Mouse (Mus musculus) testis, adult 2 months (tissue): ENCODE results near the gene Hpd.

ENCODE experiments used
- CTCF ChIP-seq: fragments of 200-500 bp; IDR thresholded peaks from 2 replicates; pipeline ENCODE4 v1.5.1; 2012; ENCODE audit warnings: low read depth, mild to moderate bottlenecking, inconsistent platforms, low read length, moderate library complexity; ENCODE audit not compliant: control insufficient read depth, insufficient read depth, insufficient replicate concordance
- POLR2A ChIP-seq: fragments of 200-500 bp; IDR thresholded peaks from 2 replicates; pipeline ENCODE4 v1.6.1; 2012; ENCODE audit warnings: low read depth, mild to moderate bottlenecking, inconsistent platforms, low read length, moderate library complexity; ENCODE audit not compliant: control insufficient read depth

DNA sequence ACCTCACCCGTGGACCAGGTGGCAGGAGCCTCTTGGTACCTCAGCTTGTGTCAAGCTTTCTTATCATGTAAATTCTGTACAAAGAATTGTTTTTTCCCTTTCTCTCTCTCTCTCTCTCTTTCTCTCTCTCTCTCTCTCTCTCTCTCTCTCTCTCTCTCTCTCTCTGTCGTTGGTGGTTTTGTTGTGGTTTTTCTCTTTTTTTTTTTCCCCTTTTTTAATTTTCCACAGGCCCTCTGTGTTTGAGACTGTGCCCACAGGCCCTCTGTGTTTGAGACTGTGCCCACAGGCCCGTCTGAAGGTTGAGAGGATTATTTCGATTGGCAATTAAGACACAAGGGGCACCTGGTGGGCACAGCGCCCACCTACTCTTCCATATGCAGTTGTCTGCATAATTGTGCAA is 14.9 kb downstream of the Hpd start:
- TF ChIP-seq CTCF = no peak
- no peak for TF ChIP-seq POLR2A
